Mouse (Mus musculus): ENCODE measurements around the gene Itga2. TPM values are rescaled to one million over a fixed set of nuclear protein-coding genes. Genes with fewer than 3 reads are reported as not detected.

The Itga2 gene
- under 1 TPM; 0.17 to 0.97 (median 0.26) TPM for total RNA-seq (2022)

DNA sequence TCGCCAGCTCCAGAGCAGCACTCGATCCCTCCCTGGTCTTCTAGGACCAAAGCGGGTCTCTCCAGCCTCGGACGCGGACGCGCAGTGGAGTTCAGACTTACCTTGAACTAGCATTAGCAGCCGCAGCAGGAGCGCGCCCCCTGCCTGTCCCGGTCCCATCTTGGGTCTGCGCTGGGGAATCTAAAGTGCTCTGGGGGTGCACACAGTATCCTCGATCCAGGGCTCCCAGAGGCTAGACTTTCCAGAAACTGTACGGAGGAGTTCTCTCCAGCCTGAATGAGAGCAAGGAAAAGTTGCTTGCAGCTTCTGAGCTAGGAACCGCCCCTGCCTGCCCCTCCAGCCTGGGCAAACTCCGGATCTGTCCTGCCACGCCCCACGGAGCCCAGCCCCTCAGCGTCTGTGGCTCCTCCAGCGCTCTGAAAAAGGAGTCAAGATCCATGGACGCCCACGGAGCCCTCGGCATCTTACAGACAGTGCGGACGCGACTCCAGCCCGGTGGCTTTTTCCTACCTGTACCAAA lies at the start of gene Itga2:
Itga2 (minus strand) TSS at position 326 of the 520 bp plus-strand sequence.
- peak; percentile 37 to 46 for DNase-seq (ENCODE audit: low spot score in 2 of 2)

DNA sequence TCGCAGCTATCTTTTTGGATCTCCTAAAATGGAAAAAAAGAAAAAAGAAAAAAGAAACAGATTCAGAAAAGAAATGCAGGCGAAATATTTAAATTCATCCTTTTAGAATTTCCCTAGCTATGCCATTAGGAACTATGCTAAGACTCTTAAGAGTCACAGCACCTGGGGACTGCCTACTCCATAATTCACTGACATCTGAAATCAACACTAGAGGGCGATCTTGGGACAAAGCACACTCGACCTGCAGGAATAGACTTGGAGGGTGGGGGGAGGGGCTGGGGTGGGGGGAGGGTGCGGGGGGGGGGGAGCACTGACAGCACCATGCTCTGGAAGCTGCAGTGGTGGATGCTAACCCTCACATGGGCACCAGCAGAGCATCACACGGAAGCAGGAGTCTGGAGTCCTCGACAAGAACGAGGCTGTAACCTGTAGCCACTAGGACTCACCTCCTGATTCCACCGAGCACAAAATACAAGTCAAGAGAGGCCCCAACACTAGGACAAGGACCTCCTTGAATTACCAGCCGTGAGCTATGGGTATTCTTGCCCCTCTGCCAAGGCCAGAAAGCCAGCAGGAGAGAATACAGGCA lies 49.0 kb upstream of the Itga2 start:
- DNase-seq (ENCODE audit: low spot score in 2 of 2), result no peak

DNA sequence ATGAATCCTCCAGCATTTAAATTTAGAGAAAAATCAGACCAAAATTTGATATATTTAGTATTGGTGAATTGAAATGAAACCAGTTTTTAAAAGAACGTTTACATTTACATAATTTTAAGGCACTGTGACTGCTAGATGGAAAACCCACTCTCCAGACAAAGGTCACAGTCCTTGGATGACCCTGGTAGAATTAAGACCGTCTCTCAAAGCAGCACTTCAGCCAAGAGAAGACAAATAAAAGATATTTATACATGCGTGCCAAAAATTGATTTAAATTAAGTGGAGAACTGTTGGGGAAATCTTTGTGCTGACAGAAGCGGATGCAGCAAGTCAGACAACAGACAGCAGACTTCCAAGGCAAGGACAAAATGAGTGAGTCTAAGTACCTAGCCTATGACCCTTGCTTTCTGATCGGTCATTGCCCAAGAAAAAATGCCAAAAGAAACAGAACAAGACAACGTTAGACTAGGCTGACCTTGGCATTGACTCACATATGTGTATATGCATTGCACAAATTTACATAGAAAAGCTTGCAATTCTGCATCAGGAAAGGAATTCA lies 42.7 kb upstream of the Itga2 start:
- no peak for DNase-seq (ENCODE audit: low spot score in 2 of 2)

DNA sequence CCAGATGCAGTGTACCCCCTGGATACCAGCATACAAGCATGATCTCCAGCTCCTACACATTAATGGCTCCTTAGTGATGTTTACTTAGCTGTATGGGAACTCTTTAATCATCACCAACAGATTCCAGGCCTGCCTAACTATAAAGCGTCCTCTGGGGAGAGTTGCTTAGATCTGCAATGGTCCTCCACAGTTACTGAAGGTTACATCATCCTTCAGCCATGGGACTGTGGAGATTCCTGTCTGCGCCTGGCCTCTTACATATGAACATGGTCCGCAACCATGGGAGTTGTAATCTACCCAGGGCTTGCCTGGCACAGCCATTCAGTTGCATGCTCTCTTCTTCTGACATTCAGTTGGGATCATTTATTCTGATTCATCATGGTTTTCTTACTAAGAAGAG lies 40.0 kb upstream of the Itga2 start:
- DNase-seq (ENCODE audit: low spot score in 2 of 2), result no peak

DNA sequence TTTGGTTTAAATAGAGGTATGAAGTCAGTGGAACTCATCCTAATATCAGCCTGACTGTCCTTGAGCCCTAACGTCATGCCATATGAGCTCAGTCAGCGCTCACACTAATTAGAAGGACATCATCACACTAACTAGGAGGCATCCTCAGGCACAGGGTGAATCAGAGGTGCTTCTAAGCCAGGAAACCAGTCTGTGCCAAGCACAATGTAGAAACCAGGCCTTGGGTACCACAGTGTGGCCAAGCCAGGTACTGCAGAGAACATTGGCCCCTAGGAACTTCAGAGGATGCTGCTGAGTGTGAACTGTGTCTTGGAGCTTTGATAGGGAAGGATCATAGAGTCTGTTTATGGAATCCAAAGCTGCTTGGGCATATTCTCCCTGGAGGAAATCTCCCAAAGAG lies 32.3 kb upstream of the Itga2 start:
- DNase-seq (ENCODE audit: low spot score in 2 of 2), result peak; percentile 56 to 57

DNA sequence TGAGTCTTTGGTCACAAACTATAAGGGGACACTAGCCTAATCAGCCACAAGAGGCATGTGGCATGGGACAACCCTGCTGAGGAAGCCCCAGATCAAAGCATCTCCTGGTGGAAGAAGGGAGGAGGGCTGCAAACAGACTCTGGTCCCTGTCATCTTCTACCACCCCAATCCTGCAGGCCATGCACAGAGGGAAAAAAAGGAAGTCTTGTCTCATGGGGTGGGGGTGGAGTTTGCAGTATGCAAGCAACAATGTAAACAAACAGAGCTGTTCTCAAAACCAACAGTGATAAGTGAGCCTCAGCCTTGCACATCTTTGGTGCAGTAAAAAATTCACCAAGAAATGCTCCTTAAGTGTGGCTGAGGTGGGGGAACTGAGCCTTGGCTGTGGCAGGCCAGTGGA lies 22.6 kb upstream of the Itga2 start:
- no peak for DNase-seq (ENCODE audit: low spot score in 2 of 2)

DNA sequence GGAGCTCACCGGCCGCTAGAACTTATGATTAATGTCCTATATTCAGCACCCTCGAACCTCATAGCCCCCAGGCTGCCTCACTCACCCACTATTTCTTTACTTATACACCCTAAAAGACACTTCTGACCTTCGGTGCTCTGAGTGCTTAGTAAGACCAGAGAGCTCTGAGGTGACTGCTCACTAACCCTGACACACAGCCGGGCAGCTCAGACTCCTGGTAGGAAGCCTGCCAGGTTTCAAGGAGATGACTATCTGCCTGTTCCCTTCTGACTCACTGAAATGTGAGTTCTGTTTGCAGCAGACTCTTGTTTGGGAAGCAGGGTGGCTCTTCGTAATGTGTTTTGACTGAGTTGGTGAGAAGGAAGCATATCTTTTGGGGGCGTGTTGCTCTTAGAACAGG lies 1.6 kb upstream of the Itga2 start:
- no peak for DNase-seq (ENCODE audit: low spot score in 2 of 2)

DNA sequence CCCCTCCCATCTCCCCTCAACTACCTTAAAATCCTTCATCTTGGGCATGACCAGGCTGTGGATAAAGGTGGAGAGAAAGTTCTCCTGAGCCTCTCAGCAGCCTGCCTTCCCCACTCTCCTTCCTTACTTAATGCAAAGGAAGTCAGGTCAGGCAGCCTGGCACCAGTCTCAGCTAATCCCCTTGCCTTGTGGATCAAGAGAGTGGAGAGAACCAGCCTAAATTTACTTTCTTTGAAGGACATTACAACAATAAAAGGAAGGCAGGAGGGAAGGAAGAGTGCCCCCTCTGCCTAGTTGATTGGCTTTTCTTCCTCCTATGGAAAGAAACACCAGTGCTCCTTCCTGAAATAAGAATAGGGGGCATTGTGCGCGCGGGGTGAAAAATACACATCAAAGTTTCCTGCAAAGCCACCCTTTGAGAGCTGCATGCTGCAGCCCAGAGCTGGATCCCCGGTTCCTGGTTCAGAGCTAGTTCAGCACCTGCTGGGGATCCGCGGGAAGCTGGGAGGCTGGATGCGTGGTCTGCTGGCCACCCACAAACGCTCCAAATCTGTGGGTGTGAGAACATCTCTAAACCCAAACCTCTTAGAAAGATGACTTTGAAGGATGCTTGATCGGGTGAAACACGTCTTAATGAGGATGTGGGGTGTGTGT lies 777 bp downstream of the Itga2 start:
- no peak for DNase-seq (ENCODE audit: low spot score in 2 of 2)

DNA sequence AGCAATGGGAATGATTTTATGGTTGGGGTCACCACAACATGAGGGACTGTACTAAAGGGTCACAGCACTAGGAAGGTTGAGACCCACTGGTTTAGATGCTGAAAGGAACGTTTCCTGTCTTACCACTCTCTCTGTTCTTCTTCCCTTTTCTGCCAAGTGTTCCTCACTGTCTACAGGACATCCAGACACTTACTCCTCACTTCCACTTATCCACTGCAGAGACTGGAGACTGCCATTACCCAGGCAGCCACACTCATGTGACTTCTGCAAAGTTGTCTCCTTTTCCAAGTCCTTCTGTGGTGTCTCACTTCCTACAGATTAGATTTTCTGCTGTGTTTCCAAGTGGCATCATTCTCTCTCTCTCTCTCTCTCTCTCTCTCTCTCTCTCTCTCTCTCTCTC lies 7.1 kb downstream of the Itga2 start:
- no peak for DNase-seq (ENCODE audit: low spot score in 2 of 2)

DNA sequence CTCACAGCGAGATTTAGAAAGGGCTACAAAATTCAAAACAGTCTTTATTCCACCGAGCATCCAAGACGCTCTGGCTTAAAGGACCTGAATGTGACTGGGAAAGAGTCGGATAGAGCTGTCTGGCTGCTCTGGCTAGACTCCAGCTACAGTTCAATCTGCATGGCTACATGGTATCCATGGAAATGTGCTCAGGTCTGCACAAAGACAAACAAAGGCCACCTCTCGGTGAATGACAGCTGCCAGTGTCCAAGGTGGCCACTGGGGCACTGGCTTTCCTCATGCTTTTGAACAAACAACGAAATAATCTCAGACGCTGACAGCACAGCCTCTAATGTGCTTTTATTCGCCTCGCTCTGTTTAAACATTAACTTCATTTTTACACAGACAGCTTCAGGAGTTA lies 8.6 kb downstream of the Itga2 start:
- no peak for DNase-seq (ENCODE audit: low spot score in 2 of 2)

DNA sequence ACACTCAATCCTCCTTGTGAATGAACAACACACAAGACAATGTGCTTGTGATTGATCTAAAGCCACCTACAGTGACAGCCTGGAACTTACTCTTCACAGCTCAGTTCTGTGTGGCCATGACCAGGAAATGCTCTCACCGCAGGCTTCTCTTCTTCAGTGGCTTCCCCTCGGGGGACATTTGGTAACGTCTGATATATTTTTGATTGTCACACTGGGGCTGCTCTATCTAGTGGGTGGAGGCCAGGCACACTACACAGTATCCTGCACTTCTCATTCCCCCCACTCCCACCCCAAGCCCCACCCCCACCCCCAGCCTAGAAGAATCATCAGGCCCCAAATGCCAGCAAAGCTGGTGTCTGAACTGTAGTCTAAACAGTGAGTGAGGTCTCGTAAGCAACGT lies 16.1 kb downstream of the Itga2 start:
- no peak for DNase-seq (ENCODE audit: low spot score in 2 of 2)

DNA sequence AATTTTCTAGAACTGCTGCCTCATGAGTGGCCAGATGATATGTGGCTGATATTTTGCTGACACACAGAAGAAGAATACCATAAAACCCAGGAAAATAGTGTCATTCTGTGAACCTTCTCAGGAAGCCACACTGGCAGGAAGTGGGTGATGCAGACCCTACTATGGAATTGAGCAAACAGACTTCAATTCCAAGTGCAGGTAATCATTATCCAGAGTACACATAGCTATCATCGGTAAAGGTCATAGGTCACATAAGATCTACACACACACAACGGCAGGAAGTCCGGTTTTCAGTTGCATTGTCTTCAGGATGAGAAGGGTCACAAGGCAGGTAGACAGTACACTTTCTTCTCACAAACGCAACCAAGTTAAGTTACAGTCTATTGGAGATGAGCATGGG lies 16.9 kb downstream of the Itga2 start:
- DNase-seq (ENCODE audit: low spot score in 2 of 2), result no peak

DNA sequence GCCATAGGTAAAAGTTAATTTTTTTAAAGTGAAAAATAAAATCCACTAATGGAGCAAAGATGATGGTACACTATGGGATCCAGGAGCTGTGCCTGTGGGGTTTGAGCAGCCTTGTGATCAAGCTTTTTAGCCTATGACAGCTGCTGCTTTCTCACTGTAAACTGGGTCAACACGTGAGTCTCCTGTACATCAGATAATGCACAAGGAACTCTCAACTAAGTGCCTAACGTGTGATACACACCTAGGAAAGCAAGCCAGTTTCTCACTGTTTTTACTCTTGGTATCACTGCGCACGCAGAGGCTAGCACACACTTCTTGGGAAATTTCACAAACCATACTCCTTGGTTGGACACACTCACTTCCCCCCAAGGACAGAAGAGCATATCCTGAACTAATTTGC lies 17.3 kb downstream of the Itga2 start:
- DNase-seq (ENCODE audit: low spot score in 2 of 2), result no peak

DNA sequence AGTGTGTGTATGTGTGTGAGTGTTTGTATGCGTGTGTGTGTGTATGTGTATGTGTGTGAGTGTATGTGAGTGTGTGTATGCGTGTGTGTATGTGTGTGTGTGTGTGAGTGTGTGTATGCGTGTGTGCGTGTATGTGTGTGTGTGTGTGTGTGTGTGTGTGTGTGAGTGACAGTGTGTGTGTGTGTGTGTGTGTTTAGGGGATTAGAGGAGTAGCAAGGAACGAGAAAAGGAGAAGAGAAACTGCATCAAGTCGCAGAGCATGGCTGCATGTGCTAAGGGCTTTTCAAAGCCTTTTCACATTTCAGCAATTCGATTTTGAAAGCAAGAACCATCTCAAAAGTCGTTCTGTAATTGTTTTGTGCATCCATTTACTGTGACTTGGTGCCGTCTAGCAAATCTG lies 21.3 kb downstream of the Itga2 start:
- no peak for DNase-seq (ENCODE audit: low spot score in 2 of 2)

DNA sequence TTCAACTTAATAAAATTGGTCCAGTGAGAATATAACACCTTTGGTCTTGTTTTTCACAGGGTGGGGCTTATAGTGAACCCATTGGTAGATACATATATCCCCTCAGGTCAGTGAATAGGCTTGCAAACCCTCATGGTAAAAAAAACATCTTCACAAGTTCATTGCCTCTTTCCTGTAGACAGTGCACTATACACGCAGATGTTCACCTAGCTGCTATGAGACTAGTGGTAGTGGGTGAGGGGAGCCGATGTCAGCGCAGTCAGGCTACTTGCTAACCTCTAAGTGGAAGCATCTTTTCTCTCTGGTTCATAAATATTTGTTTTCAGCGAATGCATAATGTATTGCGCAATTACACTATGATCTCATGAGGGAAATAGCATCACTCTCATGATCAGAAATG lies 22.4 kb downstream of the Itga2 start:
- DNase-seq (ENCODE audit: low spot score in 2 of 2), result no peak

DNA sequence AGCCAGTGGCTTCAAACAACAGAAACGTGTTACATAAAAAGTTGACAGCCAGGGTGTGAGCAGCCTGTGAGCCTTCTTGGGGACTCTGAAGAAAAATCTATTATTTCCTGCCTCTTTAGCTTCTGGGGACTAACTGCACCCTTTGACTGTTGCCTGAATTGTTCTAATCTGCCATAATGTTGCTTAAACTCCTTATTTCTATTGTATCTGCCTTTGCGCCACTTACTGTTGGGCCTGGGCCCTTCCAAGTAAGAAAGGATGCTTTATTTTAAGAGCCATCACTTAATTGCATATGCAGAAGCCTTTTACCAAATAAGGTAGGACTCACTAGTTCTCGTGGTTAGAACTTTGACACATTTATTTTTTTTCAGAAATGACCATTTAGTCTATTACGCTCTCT lies 24.0 kb downstream of the Itga2 start:
- DNase-seq (ENCODE audit: low spot score in 2 of 2), result no peak

DNA sequence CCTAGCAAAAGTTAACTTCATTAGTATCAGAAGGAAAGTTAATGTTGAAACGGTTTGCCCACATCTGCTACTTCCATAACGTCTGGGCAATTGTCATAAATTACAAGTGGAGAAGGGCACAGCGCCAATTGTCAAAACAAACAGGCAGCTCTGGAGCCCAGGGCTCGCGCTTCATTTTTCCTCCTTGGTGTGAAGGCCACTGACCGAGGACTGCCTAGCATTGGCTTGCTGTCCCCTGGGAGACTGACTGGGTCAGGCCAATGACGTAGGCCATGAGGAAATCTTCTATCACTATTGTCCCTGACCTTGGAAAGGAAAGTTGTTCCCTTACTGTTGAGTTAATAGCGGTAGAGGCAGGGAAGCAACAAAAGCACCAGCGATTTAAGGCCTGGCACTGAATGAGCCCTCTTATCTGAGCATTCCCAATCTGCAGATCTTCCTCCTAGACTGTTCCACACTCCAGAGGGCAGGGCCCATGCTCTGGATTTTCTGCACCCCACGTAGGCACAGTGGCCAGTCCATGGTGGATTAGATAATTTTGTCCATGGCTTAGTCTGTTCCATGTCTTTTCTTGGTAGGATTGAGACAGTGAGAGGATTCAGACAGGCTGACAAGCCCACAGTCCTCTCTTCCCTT lies 35.0 kb downstream of the Itga2 start:
- DNase-seq (ENCODE audit: low spot score in 2 of 2), result peak; percentile 16 to 24

DNA sequence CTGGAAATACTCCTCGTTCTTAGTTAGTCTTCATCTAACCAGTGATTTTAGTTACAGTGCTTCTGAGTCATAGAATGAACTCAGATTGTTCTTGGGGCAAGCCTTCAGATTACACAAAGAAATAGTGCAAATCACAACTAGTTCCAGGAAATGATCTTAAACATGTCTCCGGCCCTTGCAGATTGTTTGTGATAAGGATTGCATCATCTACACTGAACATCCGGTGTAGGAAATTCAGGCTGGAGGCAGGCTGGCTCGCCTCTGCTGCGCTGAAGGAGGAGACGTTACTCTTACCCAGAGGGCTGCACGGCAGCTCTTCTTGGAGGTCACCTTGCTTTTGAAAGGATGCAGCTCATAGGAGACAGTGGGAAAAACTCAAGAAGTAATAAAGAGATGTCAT lies 36.0 kb downstream of the Itga2 start:
- no peak for DNase-seq (ENCODE audit: low spot score in 2 of 2)

DNA sequence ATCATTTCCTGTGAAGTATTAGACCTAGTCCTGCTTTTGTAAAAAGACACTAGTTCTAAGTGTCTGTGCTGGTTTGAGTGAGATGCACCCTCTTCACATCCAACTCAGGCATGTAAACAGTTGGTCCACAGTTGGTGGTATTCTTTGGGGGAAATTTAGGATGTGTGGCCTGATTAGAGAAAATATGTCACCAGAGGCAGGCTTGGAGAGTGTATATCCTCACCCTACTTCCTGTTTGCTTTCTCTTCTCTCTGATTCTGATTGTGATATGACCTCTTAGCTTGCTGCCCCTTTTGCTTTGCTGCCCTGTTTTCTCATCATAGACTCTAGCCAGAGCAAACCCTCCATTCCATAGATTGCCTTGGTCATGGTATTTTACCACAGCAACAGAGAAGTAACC lies 37.2 kb downstream of the Itga2 start:
- no peak for DNase-seq (ENCODE audit: low spot score in 2 of 2)

DNA sequence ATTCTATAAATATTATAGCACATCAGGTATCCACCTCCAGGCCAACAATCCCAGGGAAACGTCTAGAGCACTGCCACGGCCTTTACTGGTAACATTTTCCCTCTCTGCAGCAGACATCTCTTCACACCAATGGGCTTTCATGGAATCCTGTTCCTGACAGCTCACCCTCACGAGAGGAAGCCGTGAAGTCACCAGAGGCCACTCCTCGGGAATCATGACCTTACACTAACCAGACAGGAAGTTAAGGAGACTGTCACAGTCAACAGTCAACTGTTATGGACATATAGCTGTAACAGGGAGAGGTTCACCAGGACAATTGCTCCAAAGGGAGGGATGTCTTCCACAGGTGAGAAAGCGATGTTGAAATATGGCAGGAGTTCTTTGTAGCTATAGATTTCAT lies 40.2 kb downstream of the Itga2 start:
- DNase-seq (ENCODE audit: low spot score in 2 of 2), result no peak

DNA sequence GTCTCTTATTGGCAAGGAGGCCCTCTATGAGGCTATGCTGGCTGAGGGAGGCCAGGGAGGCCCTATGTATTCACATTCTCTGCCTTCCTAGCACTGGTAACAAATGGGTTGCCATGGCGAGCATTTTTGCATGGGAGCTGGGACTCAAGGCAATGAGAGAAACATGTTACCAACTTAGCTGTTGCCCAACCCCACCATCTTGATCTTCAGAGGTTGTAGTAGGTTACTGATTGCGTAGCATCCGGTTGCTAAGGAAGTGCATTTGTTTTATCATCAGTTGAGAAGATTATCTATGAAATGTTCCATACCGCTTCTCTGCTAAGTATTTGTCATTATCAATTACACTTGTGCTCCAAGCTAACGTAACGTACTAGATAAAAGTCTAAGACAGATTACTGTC lies 44.2 kb downstream of the Itga2 start:
- no peak for DNase-seq (ENCODE audit: low spot score in 2 of 2)

DNA sequence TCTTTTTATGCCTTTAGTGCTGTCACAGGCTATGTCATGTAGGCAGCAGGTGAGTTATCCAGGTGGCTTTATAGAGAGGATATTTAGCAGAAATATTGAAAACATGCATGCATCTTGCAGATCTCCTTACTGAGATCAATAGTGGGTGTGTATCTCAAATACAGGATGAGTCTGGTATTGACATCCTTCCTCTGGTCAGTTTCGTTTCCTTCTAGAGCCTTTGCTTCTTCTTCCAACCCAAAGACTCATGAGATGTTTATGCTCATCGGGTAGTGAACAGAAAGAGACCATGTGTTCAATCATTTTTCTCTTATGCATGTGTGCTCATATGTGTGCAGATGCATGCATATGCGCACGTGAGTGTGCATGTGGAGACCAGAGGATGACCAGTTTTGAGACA lies 44.6 kb downstream of the Itga2 start:
- DNase-seq (ENCODE audit: low spot score in 2 of 2), result no peak

DNA sequence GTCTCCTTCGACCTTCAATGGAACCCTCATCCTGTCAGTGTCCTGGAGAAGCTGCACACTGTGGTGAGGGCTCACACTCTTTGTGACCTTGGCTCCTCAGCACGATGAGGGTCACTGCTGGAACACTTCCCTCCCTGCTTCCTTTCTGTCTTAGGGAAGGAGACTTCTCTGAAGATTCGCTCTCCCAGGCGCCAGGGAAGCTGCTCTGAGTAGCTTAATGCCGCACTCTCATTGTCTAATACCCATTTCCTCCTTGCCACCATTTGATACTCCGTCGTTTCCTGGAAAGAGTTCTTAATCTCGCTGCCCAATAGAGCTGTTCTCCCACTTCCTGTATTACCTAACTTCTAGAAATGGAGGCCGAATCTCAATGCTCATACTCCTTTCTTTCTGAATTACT lies 46.7 kb downstream of the Itga2 start:
- no peak for DNase-seq (ENCODE audit: low spot score in 2 of 2)

Data from gastrocnemius, adult 8-10 months (tissue).